Mouse (Mus musculus): ENCODE data around the gene Map3k4.

DNA sequence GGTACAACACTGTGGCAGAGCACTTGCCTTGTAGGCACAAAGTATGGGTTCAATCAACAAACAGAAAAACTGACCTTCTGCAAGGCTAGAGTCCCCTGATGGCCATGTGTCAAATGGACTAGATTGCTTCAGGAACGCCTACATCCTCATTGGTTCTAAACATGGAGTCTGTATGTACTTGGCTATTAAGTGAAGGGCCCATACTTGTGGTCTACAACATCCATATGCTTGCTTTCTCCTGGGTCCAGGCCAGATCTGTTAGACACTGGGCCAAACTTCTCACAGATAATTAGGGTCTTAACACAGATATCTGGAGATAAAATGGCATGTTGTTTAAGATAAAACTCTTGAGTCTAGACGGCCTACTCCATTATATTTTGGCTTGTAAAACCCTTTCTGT lies 138.8 kb downstream of the Map3k4 start:
- TF ChIP-seq ZNF384 (IDR thresholded peaks at IDR 0.05; ENCODE audit: low read depth, low read length) (no peak), ZC3H11A (IDR thresholded peaks at IDR 0.05; ENCODE audit: borderline replicate concordance, low read depth, low read length) (no peak), HCFC1 (IDR thresholded peaks at IDR 0.05; ENCODE audit: borderline replicate concordance, insufficient read depth, low read length) (no peak), MAFK (IDR thresholded peaks at IDR 0.05; ENCODE audit: insufficient read depth, low read depth, low read length) (no peak)
